Mouse (Mus musculus) embryonic facial prominence, embryonic 14.5 days (tissue): ENCODE results near the gene Psmb6. TPM values are rescaled to one million over a fixed set of nuclear protein-coding genes. Genes with fewer than 3 reads are reported as not detected.
A peak's percentile ranks its signal among the peaks of the same experiment; 100 is the strongest.
"Not testable (repeated sequence)": the region's sequence is repeated elsewhere in the genome, so short reads cannot be mapped to it uniquely, and the experiment has no call there.

Source experiments
- ATAC-seq: fragments of 200-750 bp; cut with Nextera tagmentation; 2 replicates; pipeline ENCODE4 v1.8.0; 2017; ENCODE audit warnings: low read depth, moderate number of reproducible peaks, moderate TSS enrichment
- DNase-seq: peaks from one replicate; pipeline ENCODE4 v3.0.0-alpha.2; 2015; ENCODE audit warnings: low spot score
- H3K27ac ChIP-seq: fragments of 300-500 bp; sonication (generic); replicated peaks from 2 replicates; pipeline ENCODE4 v1.5.1; 2014; ENCODE audit warnings: low read depth, mild to moderate bottlenecking, low read length, moderate library complexity
- H3K27me3 ChIP-seq: fragments of 300-500 bp; sonication (generic); replicated peaks from 2 replicates; pipeline ENCODE4 v1.6.1; 2014; ENCODE audit warnings: low read length; ENCODE audit not compliant: control insufficient read depth, insufficient read depth
- H3K36me3 ChIP-seq: fragments of 300-500 bp; sonication (generic); 2 replicates; pipeline ENCODE4 v1.6.1; 2014; ENCODE audit warnings: low read length, mixed read lengths; ENCODE audit not compliant: control insufficient read depth, insufficient read depth
- H3K4me1 ChIP-seq: fragments of 300-500 bp; sonication (generic); 2 replicates; pipeline ENCODE4 v1.6.1; 2014; ENCODE audit warnings: antibody characterized with exemption, low read length; ENCODE audit not compliant: control insufficient read depth, insufficient read depth
- H3K4me2 ChIP-seq: fragments of 300-500 bp; sonication (generic); 2 replicates; pipeline ENCODE4 v1.6.1; 2014; ENCODE audit warnings: low read depth, mild to moderate bottlenecking, low read length, moderate library complexity, mixed read lengths
- H3K4me3 ChIP-seq: fragments of 300-500 bp; sonication (generic); 2 replicates; pipeline ENCODE4 v1.5.1; 2014; ENCODE audit warnings: low read depth, mild to moderate bottlenecking, low read length
- H3K9ac ChIP-seq: fragments of 300-500 bp; sonication (generic); 2 replicates; pipeline ENCODE4 v1.6.1; 2014; ENCODE audit warnings: low read depth, mild to moderate bottlenecking, low read length, moderate library complexity, mixed read lengths
- H3K9me3 ChIP-seq: fragments of 300-500 bp; sonication (generic); 2 replicates; pipeline ENCODE4 v1.6.1; 2016; ENCODE audit warnings: low read length; ENCODE audit not compliant: control insufficient read depth
- WGBS: fragments of 180-500 bp; shearing (Covaris S2); extraction: QIAGEN DNeasy Blood & Tissue Kit; methylation state at CpG from one replicate; pipeline ENCODE4 v1.1.7; 2014; 5-methylcytosine and 5-hydroxymethylcytosine counted together
- polyA plus RNA-seq: library from polyadenylated mRNA; unstranded; fragments of >200 nt; fragmentation: Nextera tagmentation; extraction: Ambion mirVana; gene quantifications from 2 replicates; pipeline ENCODE4 v1.2.1, GENCODE M21; 2014

Psmb6 gene
- polyA plus RNA-seq, 1 experiment from 2014 or later: 706 TPM

DNA sequence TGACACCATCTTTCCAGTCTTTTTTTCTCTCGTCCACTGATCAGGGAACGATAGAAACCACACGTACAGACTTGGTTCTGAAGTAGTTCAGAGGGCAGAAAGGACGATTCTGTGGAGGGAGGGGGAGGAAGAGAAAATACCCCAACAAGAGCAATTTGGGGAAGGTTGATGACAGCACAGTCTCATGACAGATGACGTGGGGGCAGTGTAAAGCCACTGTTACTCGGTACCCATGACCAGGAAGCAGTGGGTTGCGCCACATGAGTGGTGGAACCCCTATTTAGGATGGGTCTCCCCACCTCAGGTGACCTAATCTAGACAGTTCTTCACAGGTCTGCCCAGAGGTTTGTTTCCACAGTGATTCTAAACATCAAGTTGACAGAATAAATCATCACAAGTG, 3.4 kb downstream of the Psmb6 start:
- H3K4me2 ChIP-seq: no peak overlapping the region
- H3K27me3 ChIP-seq: no peaks in the 10 kb centered on the region
- H3K9ac ChIP-seq: no peak overlapping the region
- DNase-seq (no peak), ATAC-seq (no peak)
- peaks cover 35% of the 10 kb centered on the region for H3K36me3 ChIP-seq
- H3K27ac ChIP-seq: no peak overlapping the region
- WGBS: 87% methylated on average over 7 of the region's 7 CpGs
- no peaks in the 10 kb centered on the region for H3K9me3 ChIP-seq
- no peak overlapping the region for H3K4me3 ChIP-seq
- H3K4me1 ChIP-seq: peaks cover 6% of the 10 kb centered on the region

DNA sequence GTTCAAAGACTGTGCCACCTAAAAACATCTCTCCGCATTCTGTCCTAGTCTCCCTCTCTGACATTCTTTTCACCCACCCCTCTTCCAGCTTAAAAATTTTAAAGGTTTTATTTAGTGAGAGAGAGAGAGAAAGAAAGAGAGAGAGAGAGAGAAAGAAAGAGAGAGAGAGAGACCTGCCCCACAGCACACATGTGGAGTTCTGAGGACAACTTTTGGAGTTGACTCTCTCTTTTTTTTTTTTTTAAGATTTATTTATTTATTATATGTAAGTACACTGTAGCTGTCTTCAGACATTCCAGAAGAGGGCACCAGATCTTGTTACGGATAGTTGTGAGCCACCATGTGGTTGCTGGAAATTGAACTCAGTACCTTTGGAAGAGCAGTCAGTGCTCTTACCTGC, 5.9 kb downstream of the Psmb6 start:
- H3K4me2 ChIP-seq, H3K4me3 ChIP-seq, DNase-seq, H3K9ac ChIP-seq, H3K4me1 ChIP-seq, H3K9me3 ChIP-seq, H3K27me3 ChIP-seq, ATAC-seq, H3K27ac ChIP-seq: not testable (repeated sequence)
- whole genome bisulfite sequencing: 95% methylated on average over 1 of the region's 2 CpGs
- H3K36me3 ChIP-seq: peaks cover 35% of the 10 kb centered on the region

DNA sequence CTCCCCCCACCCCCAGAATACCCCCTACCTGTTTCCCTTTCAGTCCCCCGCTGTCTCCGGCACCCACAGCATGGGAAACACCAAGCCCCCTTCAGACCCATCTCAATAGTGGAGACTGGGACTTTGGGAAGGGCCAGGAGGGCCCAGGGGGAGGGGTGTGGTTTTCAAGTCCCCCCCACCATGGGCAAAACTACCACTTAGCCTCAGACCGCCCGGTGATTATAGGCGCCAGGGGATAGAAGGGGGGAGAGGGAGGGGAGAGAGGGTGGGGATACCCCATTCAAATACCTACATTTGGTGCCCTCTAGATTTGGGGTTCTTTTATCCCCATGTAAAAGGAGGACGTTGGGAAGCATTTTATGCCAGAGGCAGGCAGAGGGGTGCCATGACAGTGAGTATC, 7.7 kb downstream of the Psmb6 start, which contains the start of gene Gm40193:
Gene Gm40193 (minus strand): TSS at position 101 of the 400 bp plus-strand sequence.
- no peak for ATAC-seq

DNA sequence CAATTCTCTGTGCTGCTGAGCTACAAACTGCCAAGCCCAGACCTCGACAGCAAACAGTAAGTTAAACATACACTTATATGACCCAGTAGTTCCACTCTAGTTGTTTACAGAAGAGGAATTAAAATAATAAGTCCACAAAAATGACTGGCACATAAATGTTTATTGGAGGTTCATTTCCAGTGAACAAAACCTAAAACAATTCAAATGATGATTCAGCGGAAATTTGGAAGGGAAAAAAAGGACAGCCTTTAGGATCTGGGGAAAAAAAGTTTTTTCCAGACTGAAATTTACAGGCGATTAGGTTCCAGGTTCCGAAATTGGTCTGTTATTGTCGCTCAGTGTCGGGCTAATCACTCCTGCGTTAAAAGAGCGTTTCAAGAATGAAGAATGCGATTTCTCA, 14.3 kb downstream of the Psmb6 start:
- H3K4me1 ChIP-seq: no peaks in the 10 kb centered on the region
- ATAC-seq (no peak), DNase-seq (no peak)
- 17% methylated on average over 9 of the region's 9 CpGs for WGBS
- H3K27ac ChIP-seq: no peak overlapping the region
- H3K9me3 ChIP-seq: no peaks in the 10 kb centered on the region
- no peaks in the 10 kb centered on the region for H3K36me3 ChIP-seq
- H3K9ac ChIP-seq: peak overlapping the region; percentile 71
- H3K4me2 ChIP-seq: peak overlapping the region; percentile 83
- H3K27me3 ChIP-seq: no peaks in the 10 kb centered on the region
- peak overlapping the region; percentile 65 for H3K4me3 ChIP-seq

More for the DNA sequence above, 7.7 kb downstream of the Psmb6 start, which contains the start of gene Gm40193:
- H3K9ac ChIP-seq: no peak within 1 kb of the TSS
- H3K4me3 ChIP-seq: no peak within 1 kb of the TSS
- H3K27me3 ChIP-seq: no peaks in the 10 kb centered on the region
- H3K27ac ChIP-seq: no peak within 1 kb of the TSS
- H3K4me2 ChIP-seq: no peak within 1 kb of the TSS
- no peaks in the 10 kb centered on the region for H3K4me1 ChIP-seq
- no peaks in the 10 kb centered on the region for H3K9me3 ChIP-seq
- H3K36me3 ChIP-seq: peaks cover 19% of the 10 kb centered on the region
- no peak for DNase-seq
- WGBS: 78% methylated on average over 6 of the region's 6 CpGs

DNA sequence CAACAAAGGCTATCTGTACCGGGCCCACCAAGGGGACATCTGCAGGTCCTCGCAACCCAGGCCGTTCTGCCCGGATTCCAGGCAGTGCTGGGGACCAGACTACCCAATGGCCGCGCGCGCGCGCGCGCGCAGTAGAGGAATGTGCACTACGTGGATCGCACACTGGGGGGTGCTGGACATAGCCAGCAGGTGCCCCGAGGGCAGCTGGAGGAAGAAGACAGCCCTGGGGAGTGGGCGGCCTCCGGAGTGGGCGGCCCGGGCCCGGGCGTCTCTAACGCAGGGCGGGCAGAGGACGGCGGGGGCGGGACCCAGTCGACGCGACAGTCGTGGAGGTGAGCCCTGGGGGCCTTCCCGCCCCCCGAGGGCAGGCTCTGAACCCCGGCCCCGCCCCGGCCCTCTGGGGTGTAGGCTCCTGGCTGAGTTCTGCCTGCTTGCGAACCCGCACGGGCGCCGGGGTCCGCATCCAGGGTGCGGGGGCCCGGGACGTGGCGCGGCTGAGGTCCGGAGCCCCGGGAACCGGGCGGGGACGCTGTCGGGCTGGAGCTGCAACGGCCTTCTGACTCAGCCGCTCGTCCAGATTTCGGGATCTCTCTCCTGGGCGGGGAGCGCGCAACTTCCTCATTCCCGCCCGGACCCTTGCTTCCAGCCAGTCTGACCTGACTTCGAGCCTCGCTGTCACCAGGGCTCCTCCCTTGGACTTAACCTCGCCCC, 14.9 kb downstream of the Psmb6 start, which contains the start of gene Pld2:
Gene Pld2 (plus strand): TSS at position 188 of the 711 bp plus-strand sequence.
- no peaks in the 10 kb centered on the region for H3K4me1 ChIP-seq
- H3K36me3 ChIP-seq: no peaks in the 10 kb centered on the region
- H3K9me3 ChIP-seq: no peaks in the 10 kb centered on the region
- H3K27ac ChIP-seq: no peak within 1 kb of the TSS
- H3K4me2 ChIP-seq: peak within 1 kb of the TSS; percentile 83
- H3K9ac ChIP-seq: peak within 1 kb of the TSS; percentile 71
- peak; percentile 91 for DNase-seq
- no peaks in the 10 kb centered on the region for H3K27me3 ChIP-seq
- 2% methylated on average over 35 of the region's 65 CpGs for WGBS
- peak; percentile 95 for ATAC-seq
- H3K4me3 ChIP-seq: peak within 1 kb of the TSS; percentile 65

DNA sequence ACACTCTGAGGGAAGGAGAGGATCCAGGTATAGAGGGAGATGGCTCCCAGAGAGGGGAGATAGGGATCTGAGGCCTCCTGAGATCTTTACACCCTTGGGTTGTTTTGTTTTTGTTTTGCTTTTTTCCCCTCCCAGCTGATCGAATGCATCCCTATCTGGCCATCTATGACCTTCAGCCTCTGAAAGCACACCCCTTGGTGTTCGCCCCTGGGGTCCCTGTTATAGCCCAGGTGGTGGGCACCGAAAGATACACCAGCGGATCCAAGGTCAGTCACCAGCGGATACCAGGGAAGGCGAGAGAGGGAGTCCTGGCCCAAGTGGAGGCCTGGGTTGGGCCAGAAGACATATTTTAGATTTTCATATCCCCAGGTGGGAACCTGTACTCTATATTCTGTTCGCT, 15.8 kb downstream of the Psmb6 start:
- H3K36me3 ChIP-seq: no peaks in the 10 kb centered on the region
- H3K27ac ChIP-seq: no peak overlapping the region
- peak overlapping the region; percentile 71; the same call in 1 of the 2 replicates for H3K9ac ChIP-seq
- no peaks in the 10 kb centered on the region for H3K27me3 ChIP-seq
- no peaks in the 10 kb centered on the region for H3K4me1 ChIP-seq
- WGBS: 82% methylated on average over 7 of the region's 7 CpGs
- H3K4me2 ChIP-seq: peak overlapping the region; percentile 83
- DNase-seq: no peak
- ATAC-seq: no peak
- H3K4me3 ChIP-seq: peak overlapping the region; percentile 65
- H3K9me3 ChIP-seq: no peaks in the 10 kb centered on the region

- Histone ChIP-seq H3K27me3 (no peaks in the 10 kb centered on the region), H3K36me3 (no peaks in the 10 kb centered on the region), H3K9ac (no peak overlapping the region), H3K4me1 (no peaks in the 10 kb centered on the region), H3K27ac (no peak overlapping the region), H3K4me2 (no peak overlapping the region), H3K4me3 (peak overlapping the region; percentile 3; the same call in 1 of the 2 replicates), H3K9me3 (no peaks in the 10 kb centered on the region)
- 65% methylated on average over 5 of the region's 5 CpGs for WGBS
- DNase-seq (no peak), ATAC-seq (no peak)
These were observed 16.2 kb downstream of the Psmb6 start for GRCm38 (mm10) chr11:70541415-70541814.

DNA sequence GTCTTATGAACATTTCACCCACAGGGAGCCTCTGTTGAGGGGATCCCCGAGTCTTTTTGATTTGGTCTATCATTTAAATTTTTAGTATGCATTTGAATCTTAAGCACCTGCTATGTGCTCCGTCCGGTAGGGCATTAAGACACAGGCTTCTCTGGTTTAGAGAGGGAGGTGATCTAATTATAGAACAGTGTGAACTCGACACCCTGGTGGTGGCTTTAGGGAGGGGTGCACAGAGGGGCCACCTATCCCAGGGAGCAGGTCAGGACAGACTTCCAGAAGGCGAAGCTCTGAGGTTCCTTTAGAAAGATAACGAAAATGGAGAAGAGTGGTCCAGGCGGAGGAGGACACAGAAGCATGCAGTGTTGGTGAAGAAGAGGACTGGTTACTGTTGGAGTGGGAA, 19.3 kb downstream of the Psmb6 start:
- no peaks in the 10 kb centered on the region for H3K4me1 ChIP-seq
- no peaks in the 10 kb centered on the region for H3K9me3 ChIP-seq
- no peak overlapping the region for H3K4me2 ChIP-seq
- no peak overlapping the region for H3K27ac ChIP-seq
- 59% methylated on average over 7 of the region's 7 CpGs for WGBS
- no peak for DNase-seq
- H3K9ac ChIP-seq: no peak overlapping the region
- no peaks in the 10 kb centered on the region for H3K27me3 ChIP-seq
- H3K4me3 ChIP-seq: no peak overlapping the region
- no peak for ATAC-seq
- H3K36me3 ChIP-seq: no peaks in the 10 kb centered on the region

GRCm38 (mm10) chr11:70551526-70551925, 26.4 kb downstream of the Psmb6 start:
- ATAC-seq (no peak), DNase-seq (no peak)
- 87% methylated on average over 8 of the region's 8 CpGs for WGBS

More at GRCm38 (mm10) chr11:70551526-70551925, 26.4 kb downstream of the Psmb6 start:
- Histone ChIP-seq H3K9me3 (no peaks in the 10 kb centered on the region), H3K4me3 (no peak overlapping the region), H3K27me3 (no peaks in the 10 kb centered on the region), H3K4me1 (no peaks in the 10 kb centered on the region), H3K36me3 (no peaks in the 10 kb centered on the region), H3K4me2 (no peak overlapping the region), H3K9ac (no peak overlapping the region), H3K27ac (no peak overlapping the region)
